Mouse (Mus musculus): Measurements from ENCODE around the gene Hmgb2.

DNA sequence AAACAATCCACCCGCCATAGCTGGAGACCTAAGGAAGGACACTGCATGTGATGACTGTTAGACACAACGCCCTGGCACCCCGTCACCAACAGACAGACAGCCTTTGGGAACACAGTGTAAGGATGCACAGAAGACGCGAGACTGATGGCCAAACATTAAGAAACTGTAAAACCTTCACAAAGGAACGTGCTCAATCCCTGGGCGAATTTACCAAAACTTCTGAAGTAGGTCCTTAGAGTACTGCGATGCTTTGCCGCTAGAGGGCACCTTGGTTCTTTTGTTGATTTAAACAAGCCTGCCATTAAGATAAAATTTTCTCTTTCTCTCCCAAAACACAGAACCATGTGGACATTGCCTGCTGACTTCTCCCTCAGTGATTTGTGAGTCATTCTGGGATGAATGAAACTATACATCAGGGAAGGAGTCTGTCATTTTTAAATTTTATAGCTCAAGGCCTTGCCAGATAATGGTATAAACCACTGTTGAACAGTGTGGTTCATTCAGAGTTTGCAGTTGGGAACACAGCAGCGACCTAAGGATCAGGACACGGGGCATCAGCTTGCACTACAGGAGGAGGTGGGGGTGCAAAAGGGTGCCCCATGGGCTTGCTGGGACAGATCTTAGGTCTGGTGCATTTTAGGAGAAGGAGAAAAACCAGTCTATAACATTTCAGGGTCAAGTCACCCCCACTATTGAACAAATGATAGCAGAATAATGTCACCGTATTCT, 28.6 kb downstream of the Hmgb2 start:
- TF ChIP-seq GATA1 (IDR thresholded peaks at IDR 0.05; ENCODE audit: borderline replicate concordance, low read length) (no peak), FLI1 (IDR thresholded peaks at IDR 0.05; ENCODE audit: low read length) (no peak)

Data from megakaryocyte, embryonic 14.5 days (primary cell).